Mouse (Mus musculus) frontal cortex, postnatal 36 days (tissue): Measurements from ENCODE around the gene Atad3a.
"Not testable (repeated sequence)": the region's sequence is repeated elsewhere in the genome, so short reads cannot be mapped to it uniquely, and the experiment has no call there.

Experiments
- DNase-seq, 2 experiments: peaks; one replicate each; pipeline ENCODE4 v3.0.0; 2022; ENCODE audit warnings: low spot score in 2 of 2

The Atad3a gene

DNA sequence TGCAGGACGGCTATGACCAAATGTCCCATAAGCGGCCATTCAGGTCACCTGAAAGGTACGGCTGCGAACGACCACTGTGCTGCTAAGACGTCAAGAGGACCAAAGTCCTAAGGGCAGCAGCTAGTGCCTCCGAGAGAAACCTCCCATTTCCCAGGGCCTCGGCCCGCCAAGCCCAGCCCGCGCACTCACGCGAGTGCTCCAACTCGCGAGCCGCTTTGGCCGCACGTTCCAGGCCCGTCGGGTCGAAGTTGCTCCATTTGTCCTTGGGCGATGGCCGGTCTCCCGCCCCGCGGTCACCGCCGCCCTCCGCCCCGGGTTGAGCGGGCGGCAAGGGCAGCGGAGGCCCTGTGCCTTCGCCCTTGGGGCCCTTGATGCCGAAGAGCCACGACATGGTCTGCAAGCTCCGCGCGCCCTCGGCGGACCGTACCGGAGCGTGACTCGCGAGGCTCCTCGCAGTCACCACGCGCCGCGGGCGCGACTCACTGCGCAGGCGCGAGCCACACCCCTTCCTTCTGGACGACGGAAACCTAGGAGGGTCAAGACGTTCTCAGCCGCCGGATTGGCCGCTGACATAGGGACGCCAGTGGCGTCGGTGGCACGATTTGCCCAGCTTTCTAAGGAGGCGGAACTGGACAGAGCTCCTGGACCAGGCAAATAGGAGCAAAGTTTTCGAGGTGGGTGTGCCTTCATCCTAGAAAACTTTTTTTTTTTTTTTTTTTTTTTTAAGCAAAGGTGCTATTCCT lies at the start of gene Atad3a:
Atad3a (minus strand) TSS at position 481 of the 743 bp plus-strand sequence.
- peak; percentile 98 for DNase-seq

DNA sequence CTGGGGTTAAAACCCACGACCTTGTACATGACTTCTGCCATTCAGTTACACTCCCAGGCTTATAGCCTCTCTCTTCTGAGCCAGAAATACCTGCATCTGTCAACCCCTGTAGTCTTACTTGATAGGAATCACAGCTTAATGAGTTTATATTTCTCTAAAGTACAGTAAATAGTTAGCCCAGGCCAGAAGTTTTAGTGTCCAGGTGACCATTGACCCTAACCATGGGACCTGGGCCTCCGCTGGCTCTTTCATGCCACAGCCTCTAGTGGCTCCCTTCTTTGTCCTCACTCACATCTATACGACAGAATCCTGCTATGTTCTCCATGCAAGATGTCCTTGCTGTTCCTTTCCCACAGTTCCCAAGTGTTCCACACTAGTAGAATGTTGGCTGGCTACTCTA lies 46.9 kb upstream of the Atad3a start:
- no peak for DNase-seq

DNA sequence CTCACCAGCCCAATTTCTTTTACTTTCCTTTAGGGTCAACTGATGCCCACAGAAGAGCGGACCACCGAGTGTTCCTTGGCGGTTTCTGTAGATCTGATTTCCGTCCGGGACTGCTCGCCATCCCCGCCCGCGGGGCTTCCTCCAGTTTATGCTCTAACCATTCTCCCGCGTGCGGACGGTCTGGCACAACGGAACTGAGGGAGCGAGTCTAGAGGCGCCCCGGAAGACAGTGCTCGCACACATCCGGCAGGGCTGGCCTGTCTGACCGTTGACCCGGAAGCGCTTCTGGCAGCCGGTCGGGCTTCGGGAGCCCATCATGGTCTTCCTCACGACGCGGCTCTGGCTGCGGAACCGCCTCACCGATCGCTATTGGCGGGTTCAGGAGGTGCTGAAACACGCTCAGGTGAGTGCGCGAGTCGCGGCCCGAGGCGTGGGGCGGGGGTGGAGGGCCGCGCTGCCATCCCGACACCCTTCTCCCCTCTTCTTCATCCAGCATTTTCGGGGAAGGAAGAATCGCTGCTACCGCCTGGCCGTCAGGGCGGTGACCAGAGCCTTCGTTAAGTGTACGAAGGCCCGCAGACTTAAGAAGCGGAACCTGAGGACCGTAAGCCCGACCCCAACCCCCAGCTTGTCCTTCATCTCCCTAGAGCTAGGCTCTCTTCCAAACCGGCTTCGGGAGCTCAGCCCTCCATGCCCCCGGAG lies 42.6 kb upstream of the Atad3a start:
- DNase-seq = peak; percentile 95

DNA sequence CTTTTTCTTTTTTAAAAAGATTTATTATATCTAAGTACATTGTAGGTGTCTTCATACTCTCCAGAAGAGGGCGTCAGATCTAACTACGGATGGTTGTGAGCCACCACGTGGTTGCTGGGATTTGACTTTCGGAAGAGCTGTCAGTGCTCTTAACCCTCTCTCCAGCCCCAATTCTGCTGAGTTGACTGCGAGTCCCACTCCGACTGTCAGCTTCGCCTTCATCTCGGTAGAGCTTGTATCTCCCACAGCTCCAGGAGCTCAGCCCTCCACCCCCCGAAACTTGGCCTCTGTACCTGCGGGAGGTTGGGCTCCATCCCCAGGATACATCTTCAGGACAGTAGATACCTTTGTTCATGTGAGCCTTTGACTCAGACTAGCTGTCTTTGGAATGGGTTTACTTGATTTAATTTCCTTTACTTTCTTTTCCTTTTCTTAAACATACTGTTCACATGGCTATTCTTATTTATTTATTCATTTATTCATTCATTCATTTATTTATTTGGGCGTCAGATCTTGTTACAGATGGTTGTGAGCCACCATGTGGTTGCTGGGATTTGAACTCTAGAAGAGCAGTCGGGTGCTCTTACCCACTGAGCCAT lies 41.9 kb upstream of the Atad3a start, which contains the start of gene Mrpl20:
Mrpl20 (plus strand) TSS at position 138 of the 599 bp plus-strand sequence.
- DNase-seq = no peak

DNA sequence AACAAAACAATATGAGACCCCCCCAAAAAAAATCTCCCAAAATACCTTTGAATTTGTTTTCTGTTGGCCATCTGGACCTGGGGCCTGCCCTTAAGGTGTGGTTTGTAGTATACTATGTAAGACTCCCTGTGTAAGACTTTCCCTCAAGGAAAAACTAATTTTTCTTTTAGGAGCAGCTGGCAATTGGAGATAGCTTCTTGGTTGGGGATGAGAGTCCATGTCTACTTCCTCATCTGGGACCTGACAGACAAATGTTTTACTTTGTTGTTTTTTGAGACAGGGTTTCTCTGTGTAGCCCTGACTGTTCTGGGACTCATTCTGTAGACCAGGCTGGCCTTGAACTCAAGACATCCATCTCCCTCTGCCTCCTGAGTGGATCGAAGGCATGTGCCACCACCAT lies 41.2 kb upstream of the Atad3a start:
- DNase-seq = no peak

DNA sequence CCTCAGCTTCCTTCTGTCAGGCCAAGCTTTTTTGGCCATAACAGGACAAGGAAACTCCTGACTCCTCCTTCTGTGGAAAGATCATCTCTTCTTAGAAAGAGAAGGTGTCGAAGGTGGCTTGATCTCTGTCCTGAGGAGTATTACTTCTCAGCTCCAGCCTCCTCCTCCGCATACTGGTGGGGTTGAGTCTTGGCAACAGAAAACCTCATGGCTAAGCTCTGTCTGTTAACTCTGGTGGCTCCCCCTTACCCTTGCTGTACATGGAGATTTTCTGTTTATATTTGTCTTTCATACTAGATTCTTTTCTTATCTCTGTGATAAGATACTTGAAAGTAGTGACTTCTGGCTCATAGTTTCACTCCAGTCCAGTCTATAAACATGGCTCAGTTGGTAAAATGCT lies 32.8 kb upstream of the Atad3a start:
- no peak for DNase-seq

DNA sequence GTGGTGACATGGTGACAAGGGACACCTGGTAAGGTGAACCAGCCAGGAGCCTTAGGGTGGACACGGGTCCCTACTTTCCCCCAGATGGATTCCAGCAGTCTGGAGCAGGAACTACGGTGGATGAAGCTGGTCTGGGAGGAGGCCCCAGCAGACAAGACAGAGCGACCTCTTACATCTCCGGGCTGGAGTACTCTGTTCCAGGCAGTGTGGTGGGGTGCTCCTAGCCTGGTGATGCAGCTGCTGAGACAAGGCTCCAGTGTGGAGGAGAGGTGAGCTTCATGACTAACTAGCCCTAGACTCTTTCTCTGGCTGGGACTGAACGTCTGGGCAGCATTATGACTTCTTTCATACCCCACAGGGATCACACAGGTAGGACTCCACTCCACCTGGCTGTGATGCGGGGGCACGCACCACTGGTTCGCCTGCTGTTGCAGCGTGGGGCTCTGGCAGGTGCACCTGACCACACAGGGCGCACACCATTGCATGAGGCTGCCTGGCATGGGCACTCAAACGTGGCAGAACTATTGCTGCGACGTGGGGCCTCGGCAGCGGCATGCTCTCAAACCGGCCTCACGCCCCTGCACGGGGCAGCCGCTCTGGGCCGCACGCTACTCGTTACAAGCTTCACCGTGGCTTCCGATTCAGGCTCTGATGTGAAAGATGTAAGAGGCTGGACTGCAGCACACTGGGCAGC lies 30.5 kb upstream of the Atad3a start:
- no peak for DNase-seq

DNA sequence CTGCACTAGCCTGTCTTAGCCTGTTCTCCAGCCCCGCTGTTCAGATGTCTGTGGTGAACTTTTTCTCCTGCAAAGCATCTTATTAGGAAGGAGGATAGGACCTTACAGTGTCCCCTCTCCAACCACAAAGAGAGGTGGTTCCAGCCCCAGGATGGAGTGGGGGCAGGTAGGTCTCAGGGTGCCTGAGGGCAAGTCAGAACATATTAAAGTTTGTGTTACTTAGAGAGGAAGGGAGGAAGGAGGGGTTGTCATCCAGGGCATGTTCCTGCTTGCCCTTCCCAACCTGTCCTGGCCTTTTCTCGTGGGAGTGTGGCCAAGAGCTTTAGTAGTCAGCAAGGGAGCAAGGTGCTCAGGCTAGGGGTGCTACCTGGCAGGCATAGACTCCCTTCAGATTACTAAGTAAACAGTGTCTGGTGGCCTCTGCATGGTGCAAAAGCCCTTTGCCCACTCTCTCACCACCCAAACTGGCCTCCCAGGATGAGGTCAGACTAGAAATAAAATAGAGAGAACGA lies 29.8 kb upstream of the Atad3a start:
- DNase-seq = no peak

DNA sequence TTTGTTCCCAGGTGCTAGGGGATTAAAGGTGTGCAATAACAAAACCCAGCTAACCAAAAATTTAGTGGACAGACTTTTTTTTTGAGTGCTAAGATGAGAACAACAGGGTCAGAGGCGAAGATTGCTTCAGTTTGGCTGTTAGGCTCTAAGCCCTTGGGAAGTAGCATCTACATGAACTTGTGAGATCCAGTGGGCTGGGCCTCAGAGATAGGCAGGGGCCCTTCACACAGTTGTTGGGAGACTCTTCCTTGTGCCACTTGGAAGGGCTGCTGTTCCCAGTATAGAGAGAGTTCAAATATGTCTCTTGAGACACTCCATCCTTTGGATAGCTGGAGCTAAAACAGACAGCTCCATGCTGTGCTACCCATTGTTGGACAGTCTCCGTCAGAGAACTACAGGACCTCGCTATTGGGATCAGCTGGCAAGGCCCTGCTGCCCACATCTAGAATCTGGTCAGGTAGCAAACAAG lies 29.2 kb upstream of the Atad3a start, which contains the start of gene Ankrd65:
Ankrd65 (plus strand) TSS at position 419 of the 469 bp plus-strand sequence.
- DNase-seq = no peak

DNA sequence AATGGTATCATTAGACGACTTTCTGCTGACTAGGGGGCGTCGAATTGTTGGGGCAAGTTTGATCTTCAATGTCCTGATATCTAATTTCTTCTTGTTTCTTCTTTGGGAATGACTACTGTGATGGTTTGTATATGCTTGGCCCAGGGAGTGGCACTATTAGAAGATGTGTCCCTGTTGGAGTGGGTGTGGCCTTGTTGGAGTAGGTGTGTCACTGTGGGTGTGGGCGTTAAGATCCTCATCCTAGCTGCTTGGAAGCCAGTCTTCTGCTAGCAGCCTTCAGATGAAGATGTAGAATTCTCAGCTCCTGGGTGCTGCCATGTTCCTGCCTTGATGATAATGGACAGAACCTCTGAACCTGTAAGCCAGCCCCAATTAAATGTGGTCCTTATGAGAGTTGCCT lies 27.9 kb upstream of the Atad3a start:
- not testable (repeated sequence) for DNase-seq

DNA sequence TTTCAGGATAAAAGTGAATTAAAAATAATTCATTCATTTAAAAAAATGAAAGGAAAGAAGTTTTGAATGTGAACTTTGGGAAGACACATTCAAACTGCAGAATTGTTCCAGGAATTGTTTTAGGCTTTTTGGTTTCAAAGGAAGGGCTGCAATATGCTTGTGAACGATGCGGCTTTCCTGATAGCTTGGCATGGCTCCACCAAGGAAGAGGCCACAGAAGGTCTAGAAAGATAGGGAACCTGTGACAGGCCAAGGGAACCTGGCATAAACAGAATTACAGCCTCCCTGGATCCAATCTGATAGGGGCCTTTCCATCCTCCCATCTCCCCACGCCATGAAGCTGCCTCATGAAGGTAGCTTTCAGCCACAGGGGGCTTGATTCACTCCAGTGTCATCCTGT lies 27.4 kb upstream of the Atad3a start:
- no peak for DNase-seq

DNA sequence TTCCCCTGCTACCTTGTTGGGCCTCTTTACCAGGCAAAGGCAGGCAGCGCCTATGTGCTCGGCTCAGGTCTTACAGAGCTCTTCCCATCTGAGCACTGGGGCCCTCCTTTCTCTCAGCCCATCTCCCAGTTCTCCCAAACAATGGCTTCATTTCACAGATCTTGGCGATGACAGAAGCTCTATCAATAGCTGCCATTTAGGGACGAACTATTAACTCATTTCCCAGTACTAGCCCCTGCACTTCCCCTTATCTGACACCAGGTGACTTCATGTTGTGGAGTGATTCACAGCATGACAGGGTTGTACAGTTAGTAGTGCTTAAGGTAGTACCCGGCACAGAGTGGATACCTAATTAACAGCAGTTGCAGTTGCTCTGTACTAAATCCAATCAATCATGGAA lies 24.9 kb upstream of the Atad3a start, which contains the start of gene Tmem88b:
Tmem88b (minus strand) TSS at position 56 of the 400 bp plus-strand sequence.
- DNase-seq = no peak

DNA sequence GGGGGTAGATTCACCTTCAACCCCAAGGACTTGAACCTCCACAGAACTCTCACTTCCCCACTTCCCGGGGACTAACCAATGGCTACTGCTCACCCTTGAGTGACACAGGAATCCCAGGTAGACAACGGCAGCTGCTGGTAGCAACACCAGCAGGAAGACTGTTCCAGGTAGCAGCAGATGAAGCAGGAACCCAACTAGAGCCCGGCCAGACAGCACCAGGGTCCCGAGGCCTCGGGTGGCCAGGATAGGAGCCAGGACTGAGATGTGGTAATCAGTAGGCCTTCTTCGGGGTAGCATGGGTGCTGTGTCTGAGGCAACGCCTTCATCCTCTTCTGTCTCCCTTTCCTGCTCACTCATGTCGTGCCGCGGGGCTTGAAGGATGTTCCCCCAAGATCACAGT lies 24.4 kb upstream of the Atad3a start:
- no peak for DNase-seq

DNA sequence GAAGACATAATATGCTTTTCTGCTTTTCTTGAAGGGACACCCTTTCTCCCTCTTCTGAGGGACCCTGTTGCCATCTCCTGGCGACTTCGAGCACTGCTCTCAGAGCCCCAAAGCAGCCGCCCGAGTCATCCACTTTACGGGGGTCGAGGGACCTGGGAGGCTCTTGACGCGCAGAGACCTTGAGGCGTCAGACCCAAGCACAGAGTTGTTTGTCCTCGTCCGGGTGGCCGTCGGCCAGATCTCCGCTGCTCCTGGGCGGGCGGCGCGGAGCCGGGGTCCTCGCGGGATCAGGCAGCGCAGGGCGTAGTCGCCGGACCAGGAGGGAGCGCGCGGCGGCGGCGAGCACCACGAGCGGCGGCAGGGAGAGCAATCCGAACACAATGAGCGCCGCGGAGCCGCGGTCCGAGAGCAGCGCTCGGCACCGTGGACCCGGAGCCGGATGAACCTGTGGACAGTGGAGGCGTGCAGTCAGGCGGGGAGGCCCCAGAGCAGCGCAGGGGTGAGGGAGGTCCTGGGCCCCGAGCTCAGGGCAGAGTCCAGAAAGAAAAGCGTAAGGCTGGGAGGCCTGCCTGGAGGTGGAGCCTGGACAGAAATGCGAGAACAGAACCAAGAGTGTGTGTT lies 23.3 kb upstream of the Atad3a start:
- peak; percentile 77 to 79 for DNase-seq

DNA sequence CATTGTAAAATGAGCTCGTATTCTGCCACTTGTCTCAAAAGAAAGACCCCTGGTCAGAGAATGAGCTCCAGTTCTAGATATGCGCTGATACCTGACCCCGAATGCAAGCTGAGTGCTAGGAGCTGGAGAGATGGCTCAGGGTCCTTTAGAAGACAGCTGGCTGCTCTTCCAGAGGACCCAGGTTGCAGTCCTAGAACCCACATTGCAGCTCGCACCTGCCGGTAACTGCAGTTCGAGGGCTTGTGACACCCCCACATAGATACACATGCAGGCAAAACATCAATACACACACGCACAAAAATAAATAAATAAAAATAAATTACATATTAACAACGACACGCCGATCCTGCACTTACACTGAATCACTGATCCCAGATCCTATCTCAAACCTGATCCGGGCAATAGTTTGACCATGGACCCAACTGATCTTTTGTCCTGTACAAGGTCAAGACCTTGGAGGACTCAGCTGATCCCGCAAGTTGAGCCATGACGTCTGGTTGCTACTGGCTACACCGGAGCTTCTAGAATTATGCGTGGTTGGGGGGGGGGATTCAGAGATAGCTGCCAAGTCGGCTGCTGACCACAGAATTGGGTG lies 22.7 kb upstream of the Atad3a start:
- DNase-seq = no peak

DNA sequence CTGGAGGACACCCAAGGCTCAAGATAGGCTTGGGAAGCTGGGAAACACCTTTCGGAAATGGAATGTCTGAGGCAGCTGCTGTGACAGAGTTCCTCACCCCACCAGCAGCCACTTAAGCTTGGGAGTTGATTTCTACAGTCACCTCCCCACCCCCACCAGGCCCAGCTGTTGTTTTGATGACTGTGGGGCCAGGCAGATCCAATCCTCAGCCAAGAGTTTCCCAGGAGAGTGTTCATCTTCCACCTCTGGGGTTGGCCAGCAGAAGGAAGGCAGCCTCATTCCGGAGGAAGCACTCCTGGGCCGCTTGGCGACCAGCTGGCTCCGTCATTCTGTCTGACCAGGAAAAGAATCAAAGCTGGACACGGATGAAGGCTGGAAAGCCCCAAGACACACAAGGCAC lies 20.0 kb upstream of the Atad3a start:
- DNase-seq = peak in 1 of 2 experiments; percentile 23

DNA sequence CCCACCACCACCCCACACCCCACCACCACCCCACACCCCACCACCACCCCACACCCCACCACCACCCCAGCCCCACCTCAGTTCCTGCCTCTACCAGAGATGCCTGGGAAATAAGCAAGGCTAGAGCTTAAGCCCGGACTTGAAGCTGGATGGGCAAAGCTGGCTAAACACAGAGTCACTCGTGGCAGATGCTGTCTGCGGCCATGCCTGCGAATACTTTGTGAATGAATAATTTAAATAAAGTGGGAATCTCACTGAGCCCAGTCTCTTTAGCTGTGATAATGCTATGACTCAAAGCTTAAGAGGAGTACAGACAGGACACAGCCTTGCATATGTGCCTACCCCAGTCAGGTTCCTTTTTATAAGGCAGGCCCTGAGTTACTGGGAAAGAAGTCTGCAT lies 18.6 kb upstream of the Atad3a start:
- DNase-seq = no peak

DNA sequence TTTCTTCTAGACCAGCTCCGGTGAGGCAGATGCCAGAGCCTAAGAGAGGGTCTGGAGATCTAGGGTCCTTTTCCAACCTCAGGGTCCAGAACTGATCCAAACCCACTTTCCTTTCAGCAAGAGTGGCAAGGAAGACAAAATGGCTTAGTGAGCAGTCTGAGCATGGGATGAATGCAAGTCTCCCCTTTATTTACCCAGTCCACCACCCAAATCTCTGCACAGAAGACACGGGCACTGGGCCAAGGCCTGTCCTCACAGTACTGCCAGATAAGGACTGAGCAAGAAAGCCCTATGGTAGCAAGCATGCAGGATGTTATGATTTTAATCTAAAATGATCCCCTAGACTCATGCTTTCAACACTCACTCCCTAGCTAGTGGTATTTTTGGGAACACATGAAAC lies 16.9 kb upstream of the Atad3a start:
- no peak for DNase-seq

DNA sequence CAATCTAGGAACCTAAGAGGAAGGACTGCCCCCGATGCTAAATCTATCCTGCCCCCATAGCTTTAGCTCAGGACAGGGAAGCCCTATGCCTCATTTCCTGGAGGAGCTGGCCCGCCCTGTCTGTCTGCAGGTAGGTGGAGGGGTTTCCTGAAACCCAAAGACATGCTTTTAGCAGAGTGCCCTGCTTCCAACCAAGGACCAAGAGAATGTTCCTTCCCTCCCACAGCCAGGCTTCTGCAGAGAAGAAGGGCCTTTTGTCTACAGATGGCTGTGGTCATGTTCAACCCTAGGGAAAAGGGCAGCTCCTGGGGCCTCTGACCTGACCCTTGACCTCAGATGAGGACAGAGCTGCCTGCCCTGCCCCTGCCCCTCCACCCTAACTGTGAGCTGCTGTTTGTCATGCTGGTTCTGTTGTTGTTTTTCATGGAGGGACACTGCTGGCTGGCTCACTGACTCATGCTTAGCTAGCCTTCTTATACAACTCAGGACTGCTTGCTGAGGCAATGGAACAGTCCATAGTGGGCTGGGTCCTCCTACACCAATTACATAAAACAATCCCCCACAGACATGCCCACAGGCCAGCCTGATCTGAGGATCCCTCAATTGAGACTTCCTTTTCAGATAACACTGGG lies 15.9 kb upstream of the Atad3a start:
- peak; percentile 46 to 54 for DNase-seq

DNA sequence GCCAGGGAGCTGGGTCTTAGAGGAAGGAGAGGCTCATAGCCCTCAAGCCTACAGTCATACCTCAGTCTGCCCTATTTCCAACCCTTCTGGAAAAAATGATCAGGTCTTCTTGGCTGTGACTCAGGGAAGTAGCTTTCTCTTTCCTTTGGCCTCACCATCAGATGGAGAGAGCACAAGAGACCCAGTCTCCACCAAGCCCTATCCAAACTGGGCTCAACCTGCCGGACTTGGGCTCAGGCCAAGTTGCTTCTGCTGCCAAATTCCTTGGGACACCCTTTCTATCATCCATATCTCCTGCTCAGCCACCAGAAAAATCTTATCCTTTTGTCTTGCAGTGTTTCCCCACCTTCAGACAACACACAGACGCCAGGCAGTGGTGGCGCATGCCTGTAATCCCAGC lies 15.0 kb upstream of the Atad3a start:
- DNase-seq = no peak
